Mouse (Mus musculus): ENCODE data around the gene Mest. TPM values are rescaled to one million over a fixed set of nuclear protein-coding genes. Genes with fewer than 3 reads are reported as not detected.
A peak's percentile ranks its signal among the peaks of the same experiment; 100 is the strongest.

Gene Mest
- polyA plus RNA-seq (2015; fragmentation: Nextera tagmentation; extraction: Ambion mirVana) = 575 TPM in 2 replicates

DNA sequence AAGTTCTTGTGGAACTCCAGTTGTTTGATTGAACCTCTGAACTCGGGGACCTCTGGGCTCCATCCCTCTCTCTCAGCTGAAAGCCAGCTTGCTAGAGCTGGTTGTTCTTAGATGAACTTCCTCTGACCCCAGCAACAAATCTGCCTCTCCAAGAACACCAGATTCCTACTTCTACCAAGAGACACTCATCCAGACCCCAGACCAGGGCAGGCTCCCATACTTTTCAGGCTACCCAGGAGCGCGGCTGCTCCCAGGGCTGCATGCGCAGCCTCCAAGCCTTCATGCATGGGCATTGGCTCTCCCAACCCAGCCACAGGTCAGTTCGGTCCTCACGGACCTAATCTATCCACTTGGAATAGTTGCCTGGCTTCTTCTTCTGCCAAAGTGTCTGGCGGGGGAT is at the start of gene Mest:
Mest (plus strand) TSS at position 217 of the 400 bp plus-strand sequence.

DNA sequence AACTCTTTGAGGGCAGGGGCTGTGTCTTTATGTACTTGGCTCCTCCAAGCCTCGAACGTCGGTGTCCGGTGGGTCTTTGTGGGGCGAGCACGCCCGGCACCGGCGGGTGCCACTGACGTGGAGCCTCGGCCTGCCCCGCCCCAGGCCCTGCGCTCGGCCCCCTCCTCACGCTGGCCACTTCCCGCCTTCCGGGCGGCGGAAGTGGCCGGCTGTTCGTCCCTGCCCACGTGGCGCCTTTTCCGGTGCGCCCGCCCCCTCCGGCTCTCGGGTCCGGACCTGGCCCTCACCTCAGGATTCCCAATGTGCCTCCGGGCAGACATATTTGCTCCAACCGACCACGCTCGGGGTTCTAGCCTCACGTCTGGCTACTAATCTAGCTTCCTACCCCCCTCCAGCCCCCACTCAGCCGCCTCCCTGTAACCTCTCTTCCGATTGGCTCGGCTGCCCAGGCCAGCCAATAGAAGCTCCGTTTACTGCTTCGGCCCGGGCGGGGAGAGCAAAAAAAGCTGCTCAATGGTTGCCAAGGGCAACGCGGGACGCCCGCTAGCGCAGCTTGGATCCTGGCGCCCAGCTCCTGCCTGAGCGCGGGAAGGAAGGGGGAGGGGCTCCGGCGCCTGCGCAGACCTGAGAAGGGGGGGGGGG is 29.9 kb upstream of the Mest start, which contains the start of gene Cep41:
Cep41 (minus strand) TSS at position 400 of the 642 bp plus-strand sequence.

Small RNA genes within 50 kb of the gene (microRNA-seq; reads per million reads assigned to microRNA genes)
- gene Mir335 (ENCODE audit: borderline replicate concordance, insufficient number of aligned reads) = 41,962 reads per million, percentile 98 among the genes with 10 or more reads in this experiment

Other genes with a start within 250 kb of the Mest start
- 22.2 and 26.8 TPM in 2 replicates for gene Tmem209, start 213.8 kb upstream of the Mest start, polyA plus RNA-seq (2015; fragmentation: Nextera tagmentation; extraction: Ambion mirVana)
- gene Ssmem1, start 213.7 kb upstream of the Mest start, polyA plus RNA-seq (2015; fragmentation: Nextera tagmentation; extraction: Ambion mirVana) = 0.11 and 0.39 TPM in 2 replicates
- 8.5 and 9.7 TPM in 2 replicates for gene Cpa2, start 182.0 kb upstream of the Mest start, polyA plus RNA-seq (2015; fragmentation: Nextera tagmentation; extraction: Ambion mirVana)
- gene Cpa4, start 155.2 kb upstream of the Mest start, polyA plus RNA-seq (2015; fragmentation: Nextera tagmentation; extraction: Ambion mirVana) = 1.0 and 2.3 TPM in 2 replicates
- 0.11 and 0.13 TPM in 2 replicates for gene Cpa5, start 112.5 kb upstream of the Mest start, polyA plus RNA-seq (2015; fragmentation: Nextera tagmentation; extraction: Ambion mirVana)
- gene Cpa1, start 84.3 kb upstream of the Mest start, polyA plus RNA-seq (2015; fragmentation: Nextera tagmentation; extraction: Ambion mirVana) = 1.1 and 1.4 TPM in 2 replicates
- gene Cep41, start 29.8 kb upstream of the Mest start, polyA plus RNA-seq (2015; fragmentation: Nextera tagmentation; extraction: Ambion mirVana) = 7.9 and 13.4 TPM in 2 replicates
- 22.7 and 26.1 TPM in 2 replicates for gene Copg2, start 173.2 kb downstream of the Mest start, polyA plus RNA-seq (2015; fragmentation: Nextera tagmentation; extraction: Ambion mirVana)
- gene Tsga13, start 192.0 kb downstream of the Mest start, polyA plus RNA-seq (2015; fragmentation: Nextera tagmentation; extraction: Ambion mirVana) = 0.59 and 0.84 TPM in 2 replicates
- 3.9 and 4.7 TPM in 2 replicates for gene Klf14, start 235.5 kb downstream of the Mest start, polyA plus RNA-seq (2015; fragmentation: Nextera tagmentation; extraction: Ambion mirVana)